Mouse (Mus musculus) thymus, postnatal 0 days (tissue): ENCODE measurements around the gene Chrna9. TPM values are rescaled to one million over a fixed set of nuclear protein-coding genes. Genes with fewer than 3 reads are reported as not detected.
"Not testable (repeated sequence)": the region's sequence is repeated elsewhere in the genome, so short reads cannot be mapped to it uniquely, and the experiment has no call there.

ENCODE experiments used
- DNase-seq: peaks from one replicate; pipeline ENCODE4 v3.0.0-alpha.2; 2015; ENCODE audit warnings: low spot score
- polyA plus RNA-seq: library from polyadenylated mRNA; unstranded; fragments of >200 nt; fragmentation: Nextera tagmentation; extraction: Ambion mirVana; gene quantifications from 2 replicates; pipeline ENCODE4 v1.2.1, GENCODE M21; 2015

Chrna9 gene
- polyA plus RNA-seq, 1 experiment from 2014 or later, result 286 TPM

DNA sequence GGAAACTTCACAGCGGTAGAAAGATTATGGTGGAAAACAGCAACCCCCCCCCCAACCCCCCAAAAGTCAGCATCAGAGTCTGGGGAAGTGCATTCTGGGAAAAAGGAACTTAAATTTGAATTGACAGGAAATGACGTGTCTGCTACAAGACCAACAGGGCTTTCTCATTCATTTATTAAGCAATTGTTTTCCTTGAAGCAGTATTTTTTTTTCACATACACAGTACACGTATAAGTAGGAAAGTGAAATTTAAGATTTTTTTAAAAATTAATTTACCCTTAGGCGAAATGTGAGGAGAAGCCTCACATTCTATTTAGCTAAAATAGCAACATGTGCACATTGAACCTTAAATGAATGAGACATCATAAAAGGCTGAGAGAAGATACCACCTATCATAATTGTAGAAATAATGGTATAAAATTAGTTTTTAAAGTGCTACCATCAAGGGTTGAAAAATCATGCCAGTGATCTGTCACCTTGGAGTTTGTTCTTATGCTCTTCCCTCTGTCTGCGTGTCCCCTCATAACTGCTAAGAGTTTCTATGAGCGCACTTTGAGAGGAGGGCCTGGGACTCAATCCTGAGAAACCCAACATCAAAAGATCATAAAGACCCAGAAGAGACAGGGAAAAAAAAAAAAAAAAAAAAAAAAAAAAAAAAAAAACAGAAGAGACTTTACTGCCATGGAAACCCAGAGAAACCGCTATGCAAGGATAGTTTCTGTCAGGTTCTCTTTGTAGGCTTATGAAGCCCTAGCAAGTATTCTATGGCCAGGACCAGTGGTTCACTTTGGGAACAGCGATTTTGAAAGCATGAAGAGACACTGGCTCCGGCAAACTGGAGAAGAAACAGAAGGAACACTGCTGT is 21.7 kb downstream of the Chrna9 start:
- DNase-seq, result no peak

DNA sequence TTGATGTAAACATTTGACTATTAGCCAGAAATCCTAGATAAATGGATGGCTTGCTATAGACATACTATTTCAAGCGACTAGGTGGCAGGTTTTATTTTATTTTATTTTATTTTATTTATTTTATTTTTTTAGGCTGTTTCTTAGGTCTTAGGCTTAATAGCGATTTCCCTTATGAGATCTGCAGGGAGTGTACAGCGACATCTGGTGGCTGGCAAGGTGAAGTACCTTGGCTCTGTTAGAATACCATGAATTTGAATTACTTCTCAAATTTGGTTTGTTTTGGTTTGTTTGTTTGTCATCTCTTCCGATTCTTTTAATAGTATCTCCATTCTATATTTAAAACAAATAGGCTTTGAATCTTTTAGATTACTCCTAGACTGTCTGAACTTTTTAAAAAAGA is 23.9 kb downstream of the Chrna9 start:
- peak; percentile 70 for DNase-seq

DNA sequence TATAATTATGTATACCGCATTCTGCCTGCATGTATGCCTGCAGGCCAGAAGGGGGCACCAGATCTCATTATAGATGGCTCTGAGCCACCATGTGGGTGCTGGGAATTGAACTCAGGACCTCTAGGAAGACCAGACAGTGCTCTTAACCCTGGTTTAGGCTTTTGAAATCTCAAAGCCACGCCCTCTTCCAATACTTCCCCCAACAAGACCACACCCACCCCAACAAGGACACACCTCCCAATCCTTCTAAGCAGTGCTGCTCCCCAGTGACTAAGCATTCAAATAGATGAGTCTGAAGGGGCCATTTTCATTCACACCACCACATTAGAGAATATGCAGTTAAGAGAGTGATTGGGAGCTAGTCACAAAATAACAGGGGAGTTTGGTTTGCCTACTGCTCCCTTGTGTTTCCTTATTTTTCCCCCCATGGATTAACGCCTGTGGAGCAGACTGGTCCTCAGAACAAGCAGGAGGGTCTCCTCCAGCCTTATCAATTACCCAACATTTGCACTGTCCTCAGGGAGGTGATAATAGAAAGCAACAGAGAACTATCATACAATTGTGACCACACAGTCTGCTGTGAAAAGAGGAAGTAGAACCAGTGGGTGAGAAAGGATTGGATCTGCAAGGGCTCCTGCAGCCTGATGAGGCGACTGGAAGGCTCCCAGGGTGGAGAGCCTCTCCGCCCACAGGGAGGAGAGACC is 25.3 kb downstream of the Chrna9 start:
- no peak for DNase-seq

DNA sequence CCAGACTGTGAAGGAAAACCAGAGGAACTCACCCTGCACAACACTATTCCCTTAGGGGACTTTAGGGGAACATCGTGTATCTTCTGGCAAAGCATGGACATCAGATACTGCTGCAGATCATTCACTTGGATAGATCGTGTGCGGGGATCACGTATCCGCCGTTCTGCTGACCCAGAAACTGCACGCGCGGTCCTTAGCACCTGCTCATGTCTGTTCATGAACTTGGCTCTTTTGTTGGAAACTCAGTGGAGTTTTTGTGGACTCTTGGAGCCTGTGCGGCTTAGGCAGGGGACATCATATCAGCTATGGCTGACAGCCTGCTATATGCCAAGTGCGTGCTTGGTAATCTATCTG is 25.9 kb downstream of the Chrna9 start:
- no peak for DNase-seq

DNA sequence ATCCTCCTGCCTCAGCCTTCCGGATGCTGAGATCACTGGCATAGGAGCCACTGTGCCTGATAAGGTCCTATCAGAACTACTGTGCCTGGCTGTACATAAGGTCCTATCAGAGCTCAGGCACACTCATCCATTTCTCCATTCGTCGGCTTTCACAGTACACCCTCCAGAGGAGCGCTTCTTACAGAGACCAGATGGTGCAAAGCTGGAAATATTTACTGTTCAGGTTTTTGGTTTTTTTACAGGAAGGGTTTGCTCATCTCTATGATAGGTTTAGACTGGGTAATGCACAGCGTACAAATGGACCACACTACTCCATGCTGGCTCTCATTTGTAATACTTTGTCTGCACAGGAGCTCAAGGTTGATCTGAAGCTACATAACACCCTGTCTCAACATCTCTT is 28.6 kb downstream of the Chrna9 start:
- DNase-seq, result no peak

DNA sequence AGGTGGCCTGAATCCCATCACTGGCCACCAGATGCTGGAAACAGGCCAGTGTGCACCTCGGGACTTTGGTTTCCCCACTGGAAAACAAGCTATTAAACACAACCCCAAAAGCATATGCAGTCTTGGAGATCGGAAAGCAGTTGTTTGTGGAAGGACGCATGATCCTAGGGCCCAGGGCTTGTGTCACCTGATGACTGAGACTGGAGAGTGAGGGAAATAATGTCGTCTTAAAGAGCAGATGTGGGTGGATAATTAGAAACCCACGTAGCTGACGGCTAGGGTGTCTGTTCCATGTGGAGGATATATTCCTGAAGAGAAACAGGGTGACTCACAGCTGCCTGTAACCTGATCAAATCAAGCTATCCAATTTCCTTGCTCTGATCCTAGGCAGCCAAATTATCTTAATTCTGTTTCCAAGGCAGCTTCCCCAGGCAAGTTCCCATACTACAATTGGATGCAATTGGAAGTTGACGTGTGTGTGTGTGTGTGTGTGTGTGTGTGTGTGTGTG is 31.1 kb downstream of the Chrna9 start:
- DNase-seq, result no peak

DNA sequence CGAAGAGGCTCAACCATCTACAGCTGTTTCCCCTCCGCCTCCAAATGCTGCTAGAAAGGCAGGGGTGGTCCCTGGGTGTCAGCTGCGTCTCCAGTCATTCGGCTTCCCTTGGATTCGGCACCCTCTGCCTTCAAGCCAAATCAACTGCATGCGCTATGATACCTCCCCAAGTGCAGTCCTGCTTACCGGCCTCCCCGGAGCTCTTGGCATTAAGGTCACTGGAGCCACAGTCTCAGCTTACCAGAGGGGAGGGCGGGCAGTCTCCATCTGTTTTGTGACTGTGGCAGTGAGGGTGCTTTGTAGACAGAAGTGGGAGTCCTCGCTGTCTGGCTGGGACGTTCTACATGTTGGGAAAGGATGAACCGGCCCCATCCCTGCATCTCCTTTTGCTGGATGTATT is 32.4 kb downstream of the Chrna9 start:
- DNase-seq, result no peak

GRCm38 (mm10) chr5:65968004-65968403 is 33.3 kb downstream of the Chrna9 start:
- DNase-seq, result no peak

DNA sequence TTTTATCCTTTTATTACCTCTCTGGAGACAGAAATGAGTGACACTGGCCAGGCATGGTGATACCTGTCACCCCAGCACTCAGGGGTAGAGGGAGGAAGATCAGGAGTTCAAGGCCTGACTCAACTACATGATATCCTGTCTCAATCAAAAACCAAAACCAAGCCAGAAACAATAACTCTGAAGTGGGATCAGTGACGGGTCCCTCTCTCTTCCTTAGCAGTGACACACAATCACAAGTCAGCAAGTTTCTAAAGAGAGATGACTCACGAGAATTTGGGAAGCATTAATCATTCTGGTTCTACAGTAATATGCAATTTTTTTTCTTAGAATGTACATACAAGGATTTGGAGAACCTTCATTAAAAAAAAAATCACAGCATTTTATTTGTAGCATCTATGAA is 38.5 kb downstream of the Chrna9 start:
- no peak for DNase-seq

DNA sequence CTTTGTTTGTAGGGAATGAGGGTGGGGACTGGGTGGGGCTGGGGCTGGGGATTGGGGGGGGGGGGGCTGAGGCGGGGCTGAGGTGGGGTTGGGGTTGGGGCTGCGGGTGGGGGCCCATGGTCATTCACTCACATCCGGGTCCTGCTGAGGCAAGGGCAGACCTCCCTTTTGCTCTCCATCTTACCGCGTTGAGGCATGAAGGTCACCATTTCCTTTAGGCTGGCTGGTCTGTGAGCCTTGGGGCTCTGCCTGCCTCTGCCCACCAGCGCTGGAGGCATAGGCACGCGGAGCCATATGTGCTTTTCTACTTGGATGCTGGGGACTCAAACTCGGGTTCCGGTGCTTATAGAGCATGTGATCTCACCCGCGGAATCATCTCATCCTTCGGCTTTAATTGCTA is 41.0 kb downstream of the Chrna9 start:
- DNase-seq, result no peak

GRCm38 (mm10) chr5:65986426-65986825 is 51.7 kb downstream of the Chrna9 start:
- no peak for DNase-seq

DNA sequence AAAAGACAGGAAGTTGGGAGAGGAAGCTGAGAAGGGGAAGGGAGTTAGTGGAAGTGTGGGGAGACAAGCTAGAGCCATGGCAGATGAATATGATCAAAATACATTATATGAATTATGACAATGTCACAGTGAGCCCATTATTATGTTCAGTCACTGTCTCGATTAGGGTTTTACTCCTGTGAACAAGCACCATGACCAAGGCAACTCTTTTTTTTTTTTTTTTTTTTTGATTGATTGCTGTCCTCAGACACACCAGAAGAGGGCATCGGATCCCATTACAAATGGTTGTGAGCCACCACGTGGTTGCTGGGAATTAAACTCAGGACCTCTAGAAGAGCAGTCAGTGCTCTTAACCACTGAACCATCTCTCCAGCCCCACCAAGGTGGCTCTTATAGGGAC is 52.3 kb downstream of the Chrna9 start:
- DNase-seq, result not testable (repeated sequence)

DNA sequence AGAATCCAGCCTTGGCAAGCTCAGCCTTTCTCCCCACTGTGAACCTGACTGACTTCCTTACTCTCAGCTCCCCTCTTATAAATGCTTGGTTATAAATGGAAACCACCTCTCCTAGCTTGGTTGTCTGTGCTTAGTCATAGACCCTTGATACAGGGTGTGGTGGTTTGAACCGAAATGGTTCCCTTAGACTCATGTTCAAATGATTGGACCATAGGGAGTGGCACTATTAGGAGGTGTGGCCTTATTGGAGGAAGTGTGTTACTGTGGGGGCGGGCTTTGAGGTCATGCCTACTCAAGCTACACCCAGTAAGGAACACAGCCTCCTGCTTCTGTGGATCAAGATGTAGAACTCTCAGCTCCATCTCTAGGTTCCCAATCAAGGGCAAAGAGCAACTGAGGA is 56.5 kb downstream of the Chrna9 start:
- DNase-seq, result no peak

DNA sequence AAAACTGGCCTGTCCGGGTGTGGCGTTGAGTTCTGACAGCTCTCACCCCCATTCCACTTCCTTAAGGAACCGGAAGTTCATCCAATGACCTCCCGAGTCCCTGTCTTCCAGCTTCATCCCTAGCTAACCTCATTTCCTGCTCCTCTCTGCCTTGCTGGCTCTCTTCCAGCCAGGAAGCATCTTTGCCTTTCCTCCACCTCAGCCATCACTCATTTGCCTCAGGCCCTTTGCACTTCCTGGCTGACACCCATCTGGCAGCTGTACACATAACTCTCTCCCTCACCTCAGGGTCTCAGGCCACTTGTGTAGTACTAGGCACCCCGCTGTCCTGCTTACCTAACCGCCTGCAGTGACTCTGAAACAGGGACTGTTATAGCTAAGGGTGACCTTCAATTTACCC is 59.9 kb downstream of the Chrna9 start:
- DNase-seq, result no peak

DNA sequence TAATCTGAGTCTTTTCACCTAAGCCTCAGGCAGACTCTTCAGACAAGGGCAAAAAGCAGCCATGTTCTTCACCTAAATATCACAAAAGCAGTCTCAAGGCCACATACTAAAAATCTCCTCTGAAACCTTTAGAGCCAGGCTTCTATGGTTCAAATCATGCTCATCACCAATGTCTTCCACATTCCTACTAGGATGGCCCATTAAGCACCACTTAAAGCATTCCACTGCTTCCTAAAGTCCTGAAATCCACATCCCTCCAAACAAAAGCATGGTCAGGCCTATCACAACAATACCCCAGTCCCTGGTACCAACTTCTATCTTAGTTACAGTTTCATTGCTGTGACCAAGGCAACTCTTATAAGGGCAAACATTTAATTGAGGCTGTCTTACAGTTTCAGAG is 63.1 kb downstream of the Chrna9 start:
- no peak for DNase-seq

GRCm38 (mm10) chr5:65999106-65999505 is 64.4 kb downstream of the Chrna9 start:
- DNase-seq, result no peak

DNA sequence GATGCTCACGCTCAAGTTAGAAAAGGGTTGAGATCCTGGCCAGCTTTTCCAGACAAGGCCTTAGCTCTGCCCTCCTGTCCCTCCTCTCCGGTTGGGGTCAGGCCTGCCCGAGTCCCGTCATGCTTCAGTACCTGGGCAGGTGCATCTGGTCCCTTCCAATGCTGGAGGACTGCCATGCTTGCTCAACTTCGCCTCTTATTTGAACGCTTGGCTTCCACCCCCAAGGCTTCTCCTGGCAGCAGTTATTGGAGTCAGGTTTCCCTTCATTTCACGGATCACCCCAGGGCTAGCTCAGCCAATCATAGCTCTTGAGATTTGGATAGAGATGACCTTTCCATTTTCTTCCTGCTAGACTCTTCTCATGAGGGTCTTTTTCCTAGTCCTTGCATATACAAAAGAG is 65.4 kb downstream of the Chrna9 start:
- DNase-seq, result no peak

DNA sequence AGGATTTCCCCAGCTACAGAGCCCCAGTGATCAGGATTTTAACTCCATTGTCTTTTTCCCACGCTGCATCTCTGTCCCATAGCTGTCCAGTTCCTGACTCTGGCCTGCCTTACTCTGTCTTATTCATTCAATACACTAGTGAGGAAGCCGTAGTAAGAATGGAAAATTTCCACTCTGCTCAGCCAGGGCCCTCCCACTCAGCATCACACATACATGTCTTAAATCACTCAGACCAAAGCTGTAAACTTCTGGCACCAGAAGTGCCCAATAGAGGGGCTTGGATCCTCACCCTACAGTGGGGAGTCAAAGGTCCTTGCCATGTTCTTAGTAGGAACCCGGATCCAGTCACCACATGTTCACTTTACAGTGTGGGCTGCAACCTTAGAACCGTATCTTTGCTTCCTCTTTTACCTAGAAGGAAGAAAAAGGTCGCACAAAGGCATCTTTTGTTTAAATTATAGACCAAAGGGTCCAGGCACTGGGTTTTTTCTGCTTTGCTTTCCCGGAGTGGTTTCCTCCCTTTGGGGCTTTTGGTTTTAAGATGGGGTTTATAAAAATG is 65.9 kb downstream of the Chrna9 start:
- DNase-seq, result no peak

- DNase-seq, result no peak
Measured at GRCm38 (mm10) chr5:66001232-66001631, 66.5 kb downstream of the Chrna9 start.

- DNase-seq, result no peak
Measured at GRCm38 (mm10) chr5:66004134-66004925, 69.6 kb downstream of the Chrna9 start, which contains the start of gene 9130230L23Rik. Gene 9130230L23Rik, minus strand, starts transcription at chr5:66004285.

- no peak for DNase-seq
Measured at GRCm38 (mm10) chr5:66005041-66005678, 70.4 kb downstream of the Chrna9 start.
